Mouse (Mus musculus) liver, postnatal 0 days (tissue): ENCODE measurements at regions not wholly inside any gene's neighbourhood (a gene's known extent, or its start where the extent isn't known, plus 50 kb on each side); places are given as distances from the start of the nearest gene placed in this dataset.

Experiments used
- ATAC-seq: fragments of 200-750 bp; cut with Nextera tagmentation; 2 replicates; pipeline ENCODE4 v1.8.0; 2017; ENCODE audit warnings: mild to moderate bottlenecking, moderate library complexity
- DNase-seq: peaks from one replicate; pipeline ENCODE4 v3.0.0-alpha.2; 2016
- H3K27ac ChIP-seq: fragments of 300-500 bp; sonication (generic); 2 replicates; pipeline ENCODE4 v1.5.1; 2014; ENCODE audit warnings: antibody characterized with exemption, moderate library complexity, mild to moderate bottlenecking, low read depth
- H3K27me3 ChIP-seq: fragments of 300-500 bp; sonication (generic); 2 replicates; pipeline ENCODE4 v1.6.1; 2014; ENCODE audit warnings: low read length, control low read depth, mixed read lengths; ENCODE audit not compliant: insufficient read depth
- H3K36me3 ChIP-seq: fragments of 300-500 bp; sonication (generic); replicated peaks from 2 replicates; pipeline ENCODE4 v1.6.1; 2014; ENCODE audit warnings: mild to moderate bottlenecking, control low read depth, low read length, moderate library complexity, mixed read lengths; ENCODE audit not compliant: insufficient read depth
- H3K4me1 ChIP-seq: fragments of 300-500 bp; sonication (generic); 2 replicates; pipeline ENCODE4 v1.6.1; 2014; ENCODE audit warnings: antibody characterized with exemption, mild to moderate bottlenecking, control low read depth; ENCODE audit not compliant: insufficient read depth
- H3K4me2 ChIP-seq: fragments of 300-500 bp; sonication (generic); 2 replicates; pipeline ENCODE4 v1.6.1; 2014; ENCODE audit warnings: low read depth, mild to moderate bottlenecking, low read length, moderate library complexity, mixed read lengths
- H3K4me3 ChIP-seq: fragments of 300-500 bp; sonication (generic); 2 replicates; pipeline ENCODE4 v1.5.1; 2014; ENCODE audit warnings: low read depth, low read length
- H3K9ac ChIP-seq: fragments of 300-500 bp; sonication (generic); replicated peaks from 2 replicates; pipeline ENCODE4 v1.6.1; 2014; ENCODE audit warnings: mild to moderate bottlenecking, moderate library complexity
- H3K9me3 ChIP-seq: fragments of 300-500 bp; sonication (generic); 2 replicates; pipeline ENCODE4 v1.6.1; 2016; ENCODE audit warnings: mild to moderate bottlenecking, control low read depth, low read length, mixed read lengths
- CTCF ChIP-seq: sonication (generic); IDR thresholded peaks from 2 replicates; pipeline ENCODE4 v1.5.1; 2016; ENCODE audit warnings: antibody characterized with exemption, low read depth
- EP300 ChIP-seq: IDR thresholded peaks from 2 replicates; pipeline ENCODE4 v1.6.1; 2016; ENCODE audit warnings: antibody characterized with exemption, low read depth, mild to moderate bottlenecking
- WGBS: fragments of 180-500 bp; shearing (Covaris S2); extraction: QIAGEN DNeasy Blood & Tissue Kit; methylation state at CpG from one replicate; pipeline ENCODE4 v1.1.7; 2014; ENCODE audit not compliant: insufficient replicate concordance; 5-methylcytosine and 5-hydroxymethylcytosine counted together

DNA sequence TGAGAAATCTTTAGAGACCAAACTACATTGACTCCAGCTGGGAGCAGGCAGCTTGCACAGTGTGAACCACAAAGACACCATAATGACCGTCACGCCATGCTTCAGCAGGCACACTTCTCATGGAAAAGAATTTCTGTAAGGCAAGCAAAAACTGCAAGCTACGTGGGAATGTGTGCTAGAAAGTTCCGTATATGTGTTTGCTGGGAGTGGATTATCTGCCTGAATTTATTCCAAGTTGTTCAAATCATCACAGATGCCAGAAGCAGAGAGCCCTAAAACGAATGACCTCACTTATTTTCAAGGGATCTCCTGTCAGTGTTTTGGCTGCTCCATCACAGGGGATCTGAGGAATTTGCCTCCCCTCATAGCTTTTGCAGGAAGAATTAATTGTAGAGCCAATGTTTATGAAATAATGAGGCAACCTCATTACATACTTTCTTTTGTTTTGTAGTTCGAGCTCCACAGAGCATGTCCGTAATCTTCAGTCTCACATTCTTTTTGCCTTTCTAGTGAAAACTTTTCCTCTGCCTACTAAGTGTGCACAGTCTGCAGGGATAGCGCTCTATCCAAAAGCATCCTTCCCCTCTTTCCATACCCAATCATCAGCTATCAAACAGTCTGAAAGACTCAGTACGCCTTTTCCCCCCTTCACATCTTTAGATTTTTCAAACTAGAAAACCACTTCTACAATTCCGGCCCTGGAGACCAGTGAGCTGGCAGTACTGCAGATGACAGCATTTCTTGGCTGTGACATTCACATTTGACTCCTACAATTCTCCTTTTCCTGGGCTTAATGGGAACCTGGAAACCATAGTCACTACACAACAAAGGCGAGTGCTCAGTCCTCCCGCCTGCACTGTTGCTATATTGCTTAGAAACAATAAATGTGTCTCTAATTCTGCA is 898.0 kb downstream of the Ttll7 start:
- Histone ChIP-seq H3K36me3 (no peaks in the 10 kb centered on the region), H3K9ac (no peak overlapping the region), H3K27ac (no peak overlapping the region), H3K27me3 (no peaks in the 10 kb centered on the region), H3K4me2 (no peak overlapping the region), H3K4me3 (no peak overlapping the region), H3K4me1 (no peaks in the 10 kb centered on the region), H3K9me3 (no peaks in the 10 kb centered on the region)
- no peak for ATAC-seq
- 77% methylated on average over 12 of the region's 12 CpGs for WGBS
- TF ChIP-seq CTCF: no peak
- no peak for TF ChIP-seq EP300
- DNase-seq: no peak

DNA sequence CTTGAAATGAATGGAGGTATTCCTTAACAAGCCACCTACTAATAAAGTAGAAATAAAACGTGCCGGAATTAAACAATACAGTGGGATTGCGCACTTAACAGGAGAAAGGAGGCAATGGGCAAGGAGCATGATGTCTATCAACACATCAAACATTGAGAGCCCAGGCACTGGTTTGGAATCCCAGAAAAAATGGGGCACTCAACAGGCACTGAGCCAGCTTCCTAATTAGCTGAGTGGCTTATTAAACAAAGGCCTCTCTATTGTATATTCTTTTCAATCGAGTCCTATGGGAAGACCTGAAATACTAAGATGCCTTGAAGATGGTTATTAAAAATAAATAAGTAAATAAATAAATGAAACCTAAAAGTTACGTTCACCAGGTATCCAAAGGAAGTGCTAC is 897.3 kb downstream of the Ttll7 start:
- no peaks in the 10 kb centered on the region for H3K27me3 ChIP-seq
- no peak overlapping the region for H3K9ac ChIP-seq
- ATAC-seq: no peak
- H3K9me3 ChIP-seq: no peaks in the 10 kb centered on the region
- no peak overlapping the region for H3K27ac ChIP-seq
- H3K4me2 ChIP-seq: no peak overlapping the region
- WGBS: 75% methylated on average over 5 of the region's 5 CpGs
- H3K4me1 ChIP-seq: no peaks in the 10 kb centered on the region
- H3K36me3 ChIP-seq: no peaks in the 10 kb centered on the region
- H3K4me3 ChIP-seq: no peak overlapping the region
- no peak for DNase-seq
- TF ChIP-seq EP300: no peak
- TF ChIP-seq CTCF: no peak

DNA sequence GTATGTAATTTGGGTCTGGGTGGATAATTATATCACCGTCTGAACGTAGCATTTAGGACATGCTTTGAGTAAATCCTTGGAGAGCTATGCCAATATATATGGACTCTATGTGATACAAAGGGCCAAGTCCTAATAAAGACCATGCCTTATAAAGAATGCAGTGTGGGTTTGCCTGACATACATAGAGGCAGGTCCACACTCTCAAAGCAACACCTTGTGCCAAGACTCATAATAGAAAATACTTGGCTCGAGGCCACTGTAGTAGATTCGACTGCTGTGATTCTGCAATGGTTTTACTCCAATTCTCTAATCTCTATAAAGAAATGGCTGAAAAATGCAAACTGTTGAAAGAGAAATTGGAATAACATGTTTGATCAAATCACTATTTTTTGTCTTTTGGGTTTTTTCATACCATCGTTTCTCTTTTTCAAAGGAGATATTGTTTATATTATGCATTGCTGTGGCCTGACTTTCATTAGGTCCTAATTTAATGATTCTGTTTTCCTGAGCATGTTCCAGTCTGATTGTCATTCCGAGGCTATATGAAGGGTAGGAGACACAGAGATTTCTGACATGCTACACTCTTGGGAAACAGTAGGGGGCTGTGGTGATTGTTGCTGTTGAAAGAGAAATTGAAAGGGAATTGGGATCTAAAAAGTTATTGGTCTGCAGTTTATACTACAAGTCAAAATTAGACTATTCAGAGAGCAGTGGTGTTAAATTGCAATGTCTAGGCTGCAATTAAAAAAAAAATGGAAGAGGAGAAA is 884.7 kb downstream of the Ttll7 start:
- no peak overlapping the region for H3K4me2 ChIP-seq
- no peaks in the 10 kb centered on the region for H3K36me3 ChIP-seq
- H3K9me3 ChIP-seq: no peaks in the 10 kb centered on the region
- 80% methylated on average over 6 of the region's 6 CpGs for WGBS
- H3K4me3 ChIP-seq: no peak overlapping the region
- no peaks in the 10 kb centered on the region for H3K4me1 ChIP-seq
- no peak overlapping the region for H3K27ac ChIP-seq
- ATAC-seq (no peak), DNase-seq (no peak)
- no peak overlapping the region for H3K9ac ChIP-seq
- no peaks in the 10 kb centered on the region for H3K27me3 ChIP-seq
- TF ChIP-seq CTCF (no peak), EP300 (no peak)

DNA sequence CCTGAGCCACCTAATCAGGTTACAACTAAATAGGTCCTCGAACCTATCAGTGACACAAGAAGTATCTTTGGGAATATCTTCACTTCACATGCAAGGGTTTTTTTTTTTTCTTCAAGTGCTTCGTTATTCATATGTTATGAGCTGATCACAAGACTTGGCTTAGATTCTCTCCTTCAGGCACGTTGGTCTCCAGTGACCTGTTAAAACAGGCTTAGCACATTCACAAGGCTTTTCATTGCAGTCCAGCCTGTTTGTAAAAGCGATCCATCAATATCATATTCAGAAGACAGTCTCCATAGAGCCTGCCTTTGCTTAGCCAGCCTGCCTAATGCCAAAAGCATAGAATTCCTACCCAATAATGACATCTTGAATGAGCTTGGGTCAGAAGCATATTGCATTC is 864.2 kb downstream of the Ttll7 start:
- DNase-seq (no peak), ATAC-seq (no peak)
- Histone ChIP-seq H3K36me3 (no peaks in the 10 kb centered on the region), H3K4me1 (no peaks in the 10 kb centered on the region), H3K4me2 (no peak overlapping the region), H3K9me3 (no peaks in the 10 kb centered on the region), H3K9ac (no peak overlapping the region), H3K27me3 (no peaks in the 10 kb centered on the region), H3K4me3 (no peak overlapping the region), H3K27ac (no peak overlapping the region)
- TF ChIP-seq EP300: no peak
- no peak for TF ChIP-seq CTCF
- WGBS: 67% methylated on average over 4 of the region's 4 CpGs

DNA sequence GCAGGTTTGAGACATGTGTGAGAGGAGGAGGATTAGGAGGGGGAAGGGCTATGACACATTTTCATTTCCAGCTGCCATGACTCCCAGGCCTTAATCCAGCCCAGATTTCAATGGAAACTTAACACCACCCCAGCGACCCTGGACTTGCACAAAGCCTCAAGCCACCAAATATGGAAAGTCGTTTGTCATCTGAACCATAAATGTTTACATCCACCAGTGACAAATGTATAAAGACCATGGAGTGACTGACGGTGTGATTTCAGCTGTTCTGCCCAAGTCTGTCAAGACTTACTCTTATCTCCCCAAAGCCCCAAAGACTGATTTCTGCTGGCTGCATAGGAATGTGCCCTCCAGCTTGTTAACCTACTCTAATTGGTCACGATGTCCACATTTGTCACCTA is 855.2 kb downstream of the Ttll7 start:
- Histone ChIP-seq H3K4me1 (no peaks in the 10 kb centered on the region), H3K9ac (no peak overlapping the region), H3K4me3 (no peak overlapping the region), H3K9me3 (no peaks in the 10 kb centered on the region), H3K27me3 (no peaks in the 10 kb centered on the region), H3K36me3 (no peaks in the 10 kb centered on the region), H3K4me2 (no peak overlapping the region), H3K27ac (no peak overlapping the region)
- TF ChIP-seq CTCF (no peak), EP300 (no peak)
- 50% methylated on average over 4 of the region's 4 CpGs for WGBS
- no peak for ATAC-seq
- no peak for DNase-seq

DNA sequence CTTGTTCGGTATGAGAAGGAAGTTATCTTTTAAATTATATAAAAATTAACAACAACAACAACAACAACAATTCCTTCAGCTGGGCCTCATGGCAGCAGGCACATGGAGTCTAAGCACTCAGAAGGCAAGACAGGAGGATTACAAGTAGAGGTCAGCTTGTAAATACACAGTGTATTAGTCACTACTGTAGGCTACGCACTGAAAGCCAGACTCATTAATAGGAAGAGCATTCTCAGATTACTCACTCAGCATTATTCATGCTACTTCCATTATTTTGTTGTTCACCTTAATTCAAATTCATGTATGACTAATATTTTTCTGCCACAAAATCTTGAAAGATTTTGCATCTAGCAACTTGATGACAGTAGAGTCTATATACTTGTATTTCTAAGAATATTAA is 831.6 kb downstream of the Ttll7 start:
- DNase-seq (no peak), ATAC-seq (no peak)
- H3K9me3 ChIP-seq: no peaks in the 10 kb centered on the region
- no peaks in the 10 kb centered on the region for H3K4me1 ChIP-seq
- H3K27ac ChIP-seq: no peak overlapping the region
- H3K36me3 ChIP-seq: no peaks in the 10 kb centered on the region
- H3K4me3 ChIP-seq: no peak overlapping the region
- TF ChIP-seq CTCF (no peak), EP300 (no peak)
- WGBS: 82% methylated on average over 2 of the region's 2 CpGs
- no peak overlapping the region for H3K4me2 ChIP-seq
- H3K27me3 ChIP-seq: no peaks in the 10 kb centered on the region
- no peak overlapping the region for H3K9ac ChIP-seq
